In the genomic region with DNA sequence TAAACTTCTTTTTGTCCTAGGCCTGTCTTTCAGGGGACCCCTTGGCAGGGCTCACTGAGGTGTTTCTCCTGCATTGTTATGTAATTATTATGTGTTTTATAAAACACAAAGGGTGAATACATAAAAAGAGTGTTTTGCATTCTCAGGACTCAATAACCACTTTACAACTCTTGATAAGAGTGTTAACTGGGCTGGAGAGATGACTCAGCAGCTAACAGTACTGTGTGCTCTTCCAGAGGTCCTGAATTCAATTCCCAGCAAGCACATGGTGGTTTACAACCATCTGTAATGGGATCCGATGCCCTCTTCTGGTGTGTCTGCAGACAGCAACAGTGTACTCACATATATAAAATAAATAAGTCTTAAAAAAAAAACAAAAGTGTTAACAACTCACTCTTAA, we compare ENCODE assay signal across 24 mouse cellular contexts. TPM values are rescaled to one million over a fixed set of nuclear protein-coding genes. Genes with fewer than 3 reads are reported as not detected.
A peak's percentile ranks its signal among the peaks of the same experiment; 100 is the strongest.
DNase-seq lines count a peak whose midpoint lies in the region; ATAC-seq and TF ChIP-seq lines count a peak whose summit lies in the region.
"Had no signal": no experiment of that assay in that cellular context is flagged by ENCODE, and none has a peak within 500 bp of the region (broad histone marks: within the 10 kb centered on the region; RNA-seq: fewer than 3 reads in every experiment).

No protein-coding gene starts in this region.

- H3K4me2 ChIP-seq in lung, postnatal 0 days (replicated peaks; ENCODE audit: low read depth, low read length), result no peak overlapping the region
- H3K4me2 ChIP-seq in liver, embryonic 13.5 days, result peak overlapping the region; percentile 30
- H3K4me2 ChIP-seq in forebrain, embryonic 16.5 days (ENCODE audit: low read length), result no peak overlapping the region
- H3K4me2 ChIP-seq: embryonic facial prominence, embryonic 15.5 days; forebrain, embryonic 15.5 days; heart, embryonic 15.5 days; hindbrain, embryonic 14.5 days; limb, embryonic 15.5 days; midbrain, embryonic 13.5 days had no signal

- peak; percentile 69 for TF ChIP-seq EP300 in lung, postnatal 0 days (IDR thresholded peaks at IDR 0.05)

- no peak for ATAC-seq in lung, postnatal 0 days
- no peak for ATAC-seq in liver, embryonic 13.5 days (ENCODE audit: low read depth)
- ATAC-seq in forebrain, embryonic 16.5 days, result no peak
- ATAC-seq: forebrain, embryonic 15.5 days; inflammation-experienced regulatory T-cells, adult 6 months; midbrain, embryonic 13.5 days had no signal

- no peaks in the 10 kb centered on the region for H3K27me3 ChIP-seq in lung, postnatal 0 days (replicated peaks; ENCODE audit: insufficient read depth, low read length)
- no peaks in the 10 kb centered on the region for H3K27me3 ChIP-seq in liver, embryonic 13.5 days
- no peaks in the 10 kb centered on the region; the same call in 1 of the 2 replicates for H3K27me3 ChIP-seq in forebrain, embryonic 16.5 days (replicated peaks; ENCODE audit: control insufficient read depth, insufficient read depth, low read length)
- H3K27me3 ChIP-seq: embryonic facial prominence, embryonic 15.5 days; heart, embryonic 15.5 days had no signal

- no peak overlapping the region for H3K4me3 ChIP-seq in lung, postnatal 0 days (ENCODE audit: low read depth, low read length)
- no peak overlapping the region for H3K4me3 ChIP-seq in lung, adult 2 months (replicated peaks; ENCODE audit: extremely low read depth, low read depth, low read length)
- no peak overlapping the region for H3K4me3 ChIP-seq in bone marrow, adult 2 months (replicated peaks; ENCODE audit: control insufficient read depth, low read depth, low read length)
- no peak overlapping the region for H3K4me3 ChIP-seq in liver, embryonic 13.5 days (replicated peaks)
- no peak overlapping the region for H3K4me3 ChIP-seq in forebrain, embryonic 16.5 days (replicated peaks; ENCODE audit: low read length)
- H3K4me3 ChIP-seq: embryonic facial prominence, embryonic 15.5 days; forebrain, embryonic 15.5 days; heart, embryonic 15.5 days; limb, embryonic 15.5 days; midbrain, embryonic 13.5 days had no signal

- no peak for TF ChIP-seq POLR2A in lung, adult 2 months (IDR thresholded peaks at IDR 0.05; ENCODE audit: borderline replicate concordance, extremely low read depth, low read depth, low read length)
- TF ChIP-seq POLR2A in bone marrow, adult 2 months (IDR thresholded peaks at IDR 0.05; ENCODE audit: borderline replicate concordance, control insufficient read depth, low read depth, low read length), result no peak

- H3K9ac ChIP-seq in lung, postnatal 0 days (replicated peaks; ENCODE audit: low read depth), result no peak overlapping the region
- peak overlapping the region; percentile 52 for H3K9ac ChIP-seq in liver, embryonic 13.5 days
- H3K9ac ChIP-seq in forebrain, embryonic 16.5 days (replicated peaks; ENCODE audit: low read depth, low read length), result no peak overlapping the region
- H3K9ac ChIP-seq: embryonic facial prominence, embryonic 15.5 days; forebrain, embryonic 15.5 days; heart, embryonic 15.5 days; hindbrain, embryonic 14.5 days; limb, embryonic 15.5 days; midbrain, embryonic 13.5 days had no signal

- no peaks in the 10 kb centered on the region for H3K9me3 ChIP-seq in lung, postnatal 0 days (ENCODE audit: low read length)
- H3K9me3 ChIP-seq in liver, embryonic 13.5 days (replicated peaks), result no peaks in the 10 kb centered on the region
- H3K9me3 ChIP-seq in forebrain, embryonic 16.5 days (ENCODE audit: control insufficient read depth, low read length), result no peaks in the 10 kb centered on the region
- H3K9me3 ChIP-seq: embryonic facial prominence, embryonic 15.5 days; forebrain, embryonic 15.5 days; heart, embryonic 15.5 days; limb, embryonic 15.5 days; midbrain, embryonic 13.5 days had no signal

- H3K36me3 ChIP-seq in lung, postnatal 0 days (ENCODE audit: insufficient read depth, low read length), result no peaks in the 10 kb centered on the region
- H3K36me3 ChIP-seq in liver, embryonic 13.5 days, result no peaks in the 10 kb centered on the region
- H3K36me3 ChIP-seq in forebrain, embryonic 16.5 days (ENCODE audit: control insufficient read depth, insufficient read depth), result no peaks in the 10 kb centered on the region
- H3K36me3 ChIP-seq: embryonic facial prominence, embryonic 15.5 days; forebrain, embryonic 15.5 days; heart, embryonic 15.5 days; limb, embryonic 15.5 days; midbrain, embryonic 13.5 days had no signal

- WGBS in lung, postnatal 0 days, result 74% methylated on average over 1 of the region's 1 CpGs
- WGBS in lung, adult 2 months, result 66% methylated on average over 1 of the region's 1 CpGs
- WGBS in bone marrow, adult 2 months, result 62% methylated on average over 1 of the region's 1 CpGs
- WGBS in liver, embryonic 13.5 days (ENCODE audit: insufficient replicate concordance), result 43% methylated on average over 1 of the region's 1 CpGs
- 100% methylated on average over 1 of the region's 1 CpGs for WGBS in forebrain, embryonic 16.5 days

- H3K4me1 ChIP-seq in lung, postnatal 0 days (ENCODE audit: insufficient read depth, low read depth, low read length), result no peaks in the 10 kb centered on the region; the same call in 1 of the 2 replicates
- H3K4me1 ChIP-seq in lung, adult 2 months (ENCODE audit: control insufficient read depth, insufficient read depth, low read length), result peaks cover 7% of the 10 kb centered on the region
- peaks cover 4% of the 10 kb centered on the region for H3K4me1 ChIP-seq in bone marrow, adult 2 months (ENCODE audit: control insufficient read depth, insufficient read depth, low read length)
- H3K4me1 ChIP-seq in liver, embryonic 13.5 days (replicated peaks), result peaks cover 81% of the 10 kb centered on the region
- H3K4me1 ChIP-seq in forebrain, embryonic 16.5 days (replicated peaks; ENCODE audit: control insufficient read depth, insufficient read depth, low read length), result peaks cover 12% of the 10 kb centered on the region

- peak; percentile 64 for DNase-seq in lung, postnatal 0 days (ENCODE audit: low spot score)
- DNase-seq in lung, adult 2 months, result no peak
- no peak for DNase-seq in liver, embryonic 13.5 days
- no peak for DNase-seq in heart, adult 18-20 months
- DNase-seq in right cerebral cortex, postnatal 36 days (ENCODE audit: low spot score in 2 of 2), result no peak
- DNase-seq: adrenal gland, postnatal 25 days; cerebellum, adult 11 months; cerebellum, adult 9-11 months; gastrocnemius, postnatal 10 days; heart, postnatal 4 days; kidney, adult 9 months; kidney, postnatal 25 days; lung, postnatal 10 days; right cerebral cortex, postnatal 14 days; spleen, adult 18-20 months had no signal

- no peak overlapping the region for H3K27ac ChIP-seq in lung, postnatal 0 days (ENCODE audit: low read length)
- H3K27ac ChIP-seq in bone marrow, adult 2 months (ENCODE audit: control insufficient read depth, insufficient read depth, low read depth, low read length, poor library complexity), result 0 out of 2 replicates have a peak overlapping the region, but pooled peaks have one; percentile 27
- peak overlapping the region; percentile 85 for H3K27ac ChIP-seq in liver, embryonic 13.5 days
- no peak overlapping the region for H3K27ac ChIP-seq in forebrain, embryonic 16.5 days (ENCODE audit: low read length)
- H3K27ac ChIP-seq: embryonic facial prominence, embryonic 15.5 days; forebrain, embryonic 15.5 days; heart, embryonic 15.5 days; hindbrain, embryonic 14.5 days; limb, embryonic 15.5 days; midbrain, embryonic 13.5 days had no signal

- no peak; the same call in 1 of the 2 replicates for TF ChIP-seq CTCF in lung, postnatal 0 days (IDR thresholded peaks at IDR 0.05)
- no peak for TF ChIP-seq CTCF in lung, adult 2 months (IDR thresholded peaks at IDR 0.05; ENCODE audit: insufficient read depth, low read length)
- TF ChIP-seq CTCF in bone marrow, adult 2 months (IDR thresholded peaks at IDR 0.05; ENCODE audit: control insufficient read depth, insufficient read depth, low read length), result no peak

RNA-seq across cellular contexts. Expression of a gene that starts 3.3 kb away (rescaled TPM):
- 1,194 and 1,245 TPM in 2 replicates for polyA plus RNA-seq in lung, postnatal 0 days (2015; fragmentation: Nextera tagmentation; extraction: Ambion mirVana)
- 304 and 466 TPM in 2 replicates for polyA plus RNA-seq in lung, adult 2 months (2012; rRNA removed)
- 80.0 and 110 TPM in 2 replicates for polyA plus RNA-seq in bone marrow, adult 2 months (2011; ENCODE audit: insufficient read depth, insufficient read length, low replicate concordance, missing spikeins)
- 457 and 472 TPM in 2 replicates for polyA plus RNA-seq in liver, embryonic 13.5 days (2015; fragmentation: Nextera tagmentation; extraction: Ambion mirVana)
- 214 and 245 TPM in 2 replicates for polyA plus RNA-seq in forebrain, embryonic 16.5 days (2015; fragmentation: Nextera tagmentation; extraction: Ambion mirVana)
- total RNA-seq in heart, adult 18-20 months (2021), result 100 to 1,000 TPM; 348 to 375 TPM

Comparison
In these comparisons a context has a peak if more than half of its experiments do, and no peak if none do; other contexts are left out.
1. H3K27ac ChIP-seq: peak in bone marrow, adult 2 months (single experiment) and liver, embryonic 13.5 days (single experiment); none in lung, postnatal 0 days (single experiment) and forebrain, embryonic 16.5 days (single experiment).